Mouse (Mus musculus): ENCODE results near the gene Gm9048.
A peak's percentile ranks its signal among the peaks of the same experiment; 100 is the strongest.
"Not testable (repeated sequence)": the region's sequence is repeated elsewhere in the genome, so short reads cannot be mapped to it uniquely, and the experiment has no call there.

The Gm9048 gene

GRCm38 (mm10) chr10:118348579-118348978 lies at the start of gene Gm9048:
Gene Gm9048 (minus strand): TSS chr10:118348679.
- DNase-seq, result not testable (repeated sequence)

- peak; percentile 95 for DNase-seq
Measured at GRCm38 (mm10) chr10:118370443-118370842, 22.0 kb upstream of the Gm9048 start.

GRCm38 (mm10) chr10:118369518-118369917 lies 21.0 kb upstream of the Gm9048 start:
- DNase-seq, result peak; percentile 60

- DNase-seq, result not testable (repeated sequence)
Measured at GRCm38 (mm10) chr10:118354005-118354404, 5.5 kb upstream of the Gm9048 start, which contains the start of gene Gm9049. Gene Gm9049 (minus strand): TSS chr10:118354105.

GRCm38 (mm10) chr10:118343155-118343554 lies 5.3 kb downstream of the Gm9048 start, which contains the start of gene Gm9046:
Gene Gm9046 (minus strand): TSS chr10:118343255.
- DNase-seq, result not testable (repeated sequence)

GRCm38 (mm10) chr10:118337731-118338130 lies 10.7 kb downstream of the Gm9048 start, which contains the start of gene Gm9045:
Gene Gm9045 (minus strand): TSS chr10:118337831.
- not testable (repeated sequence) for DNase-seq

- not testable (repeated sequence) for DNase-seq
Measured at GRCm38 (mm10) chr10:118332308-118332707, 16.2 kb downstream of the Gm9048 start, which contains the start of gene Gm9044. Gene Gm9044 (minus strand): TSS chr10:118332408.

GRCm38 (mm10) chr10:118326869-118327268 lies 21.6 kb downstream of the Gm9048 start, which contains the start of gene Gm9040:
Gene Gm9040 (minus strand): TSS chr10:118326969.
- not testable (repeated sequence) for DNase-seq

- peak; percentile 74 for DNase-seq
Measured at GRCm38 (mm10) chr10:118319024-118319423, 29.5 kb downstream of the Gm9048 start.

- peak; percentile 39 for DNase-seq
Measured at GRCm38 (mm10) chr10:118302133-118302532, 46.3 kb downstream of the Gm9048 start.
